Mouse (Mus musculus) CH12.LX (cell line): ENCODE measurements around the gene E2f2. TPM values are rescaled to one million over a fixed set of nuclear protein-coding genes. Genes with fewer than 3 reads are reported as not detected.
A peak's percentile ranks its signal among the peaks of the same experiment; 100 is the strongest.

Source experiments
- DNase-seq: peaks from one replicate; pipeline ENCODE4 v3.0.0-alpha.2; 2013; ENCODE audit errors: extremely low read depth
- H3K27ac ChIP-seq: 2 replicates; pipeline ENCODE4 v1.5.1; 2012; ENCODE audit warnings: low read depth, mild to moderate bottlenecking, control low read depth, moderate library complexity; ENCODE audit not compliant: insufficient read depth
- H3K27me3 ChIP-seq: replicated peaks from 2 replicates; pipeline ENCODE3; 2012; ENCODE audit warnings: inconsistent platforms
- H3K36me3 ChIP-seq, 2 experiments: replicated peaks in 1 of 2; 2 replicates each; pipeline versions ENCODE3 to v1.6.1; 2012; ENCODE audit warnings: inconsistent platforms in 1 of 2, low read length in 1 of 2, mild to moderate bottlenecking in 1 of 2, mixed read lengths in 1 of 2, moderate library complexity in 1 of 2; ENCODE audit not compliant: control insufficient read depth in 1 of 2, insufficient read depth in 1 of 2
- H3K4me1 ChIP-seq, 2 experiments: 2 replicates each; pipeline ENCODE4 v1.6.1; 2012; ENCODE audit warnings: inconsistent platforms in 1 of 2, moderate library complexity in 1 of 2; ENCODE audit not compliant: insufficient read depth in 2 of 2, control insufficient read depth in 1 of 2
- H3K4me2 ChIP-seq: 2 replicates; pipeline ENCODE4 v1.6.1; 2012; ENCODE audit warnings: low read depth, mild to moderate bottlenecking, control low read depth; ENCODE audit not compliant: poor library complexity, insufficient read depth, severe bottlenecking
- H3K4me3 ChIP-seq, 3 experiments: fragments of 150-350 bp in 1 of 3; sonication (generic) in 1 of 3; replicated peaks in 1 of 3; 2 replicates each; pipeline versions ENCODE3 to v1.5.1; 2011 to 2012; ENCODE audit warnings: low read depth in 2 of 3, low read length in 2 of 3, mild to moderate bottlenecking in 2 of 3, moderate library complexity in 2 of 3, control low read depth in 1 of 3, improper control_type of control experiment in 1 of 3, inconsistent platforms in 1 of 3, mixed read lengths in 1 of 3; ENCODE audit not compliant: poor library complexity in 1 of 3
- H3K79me2 ChIP-seq: replicated peaks from 2 replicates; pipeline ENCODE4 v1.6.1; 2012; ENCODE audit warnings: mild to moderate bottlenecking, moderate library complexity; ENCODE audit not compliant: control insufficient read depth, poor library complexity, insufficient read depth, severe bottlenecking; ENCODE audit errors: extremely low read depth
- H3K9ac ChIP-seq: 2 replicates; pipeline ENCODE4 v1.6.1; 2012; ENCODE audit warnings: low read depth, mild to moderate bottlenecking, control low read depth, moderate library complexity; ENCODE audit not compliant: insufficient read depth
- H3K9me3 ChIP-seq: replicated peaks from 2 replicates; pipeline ENCODE3; 2012; ENCODE audit warnings: low read length, inconsistent platforms, mixed read lengths
- CHD2 ChIP-seq: IDR thresholded peaks from 2 replicates; pipeline ENCODE4 v1.6.1; 2011; ENCODE audit warnings: low read length, improper control_type of control experiment
- CTCF ChIP-seq, 2 experiments: IDR thresholded peaks in 1 of 2; conservative IDR thresholded peaks in 1 of 2; 2 replicates each; pipeline ENCODE4 v1.5.1; 2011 to 2012; ENCODE audit warnings: low read depth in 2 of 2, low read length in 2 of 2, improper control_type of control experiment in 1 of 2, inconsistent platforms in 1 of 2, mild to moderate bottlenecking in 1 of 2, moderate library complexity in 1 of 2
- E2F4 ChIP-seq: IDR thresholded peaks from 2 replicates; pipeline ENCODE4 v1.6.1; 2011; ENCODE audit warnings: low read depth, low read length, improper control_type of control experiment; ENCODE audit not compliant: insufficient replicate concordance
- GABPA ChIP-seq: IDR thresholded peaks from 2 replicates; pipeline ENCODE4 v1.6.1; 2012; ENCODE audit warnings: low read depth, low read length, improper control_type of control experiment, inconsistent platforms; ENCODE audit not compliant: insufficient replicate concordance
- IRF4 ChIP-seq: IDR thresholded peaks from 2 replicates; pipeline ENCODE4 v1.6.1; 2014; ENCODE audit warnings: low read depth, mild to moderate bottlenecking, inconsistent platforms, low read length, improper control_type of control experiment
- JUN ChIP-seq: IDR thresholded peaks from 2 replicates; pipeline ENCODE4 v1.6.1; 2011; ENCODE audit warnings: low read depth, mild to moderate bottlenecking, low read length, improper control_type of control experiment, moderate library complexity; ENCODE audit not compliant: insufficient read depth
- MAX ChIP-seq: IDR thresholded peaks from 2 replicates; pipeline ENCODE4 v1.6.1; 2011; ENCODE audit warnings: low read length, improper control_type of control experiment
- NRF1 ChIP-seq: IDR thresholded peaks from 2 replicates; pipeline ENCODE4 v1.6.1; 2014; ENCODE audit warnings: low read depth, mild to moderate bottlenecking, inconsistent platforms, low read length, improper control_type of control experiment, moderate library complexity
- RAD21 ChIP-seq: IDR thresholded peaks from 2 replicates; pipeline ENCODE4 v1.6.1; 2011; ENCODE audit warnings: low read depth, mild to moderate bottlenecking, low read length, improper control_type of control experiment, moderate library complexity
- RCOR1 ChIP-seq: conservative IDR thresholded peaks from 2 replicates; pipeline ENCODE4 v1.6.1; 2012; ENCODE audit warnings: low read depth, mild to moderate bottlenecking, inconsistent platforms, low read length, improper control_type of control experiment
- SMC3 ChIP-seq: IDR thresholded peaks from 2 replicates; pipeline ENCODE4 v1.6.1; 2011; ENCODE audit warnings: low read depth, low read length, improper control_type of control experiment
- UBTF ChIP-seq: IDR thresholded peaks from 2 replicates; pipeline ENCODE4 v1.6.1; 2012; ENCODE audit warnings: low read depth, mild to moderate bottlenecking, inconsistent platforms, low read length, improper control_type of control experiment, moderate library complexity
- ZC3H11A ChIP-seq: IDR thresholded peaks from 2 replicates; pipeline ENCODE4 v1.6.1; 2012; ENCODE audit warnings: low read depth, mild to moderate bottlenecking, inconsistent platforms, low read length, improper control_type of control experiment
- ZMIZ1 ChIP-seq: IDR thresholded peaks from 2 replicates; pipeline ENCODE4 v1.6.1; 2012; ENCODE audit warnings: low read depth, mild to moderate bottlenecking, inconsistent platforms, low read length, improper control_type of control experiment
- dilution Hi-C: fragments of 300-500 bp; cut with MboI; formaldehyde crosslinking; loops from 2 replicates; pipeline ENCODE4 v1.14.3; 2020; ENCODE audit warnings: low sequenced_read_pairs; ENCODE audit not compliant: extremely low pct_unique_long_range_greater_than_20kb, extremely low pct_ligation_motif_present
- in situ Hi-C: fragments of 300-500 bp; cut with MboI; formaldehyde crosslinking; loops from 3 replicates; pipeline ENCODE4 v1.14.3; 2019; ENCODE audit warnings: low sequenced_read_pairs, low pct_ligation_motif_present, low pct_unique_long_range_greater_than_20kb, mixed read lengths
- polyA plus RNA-seq: library from polyadenylated mRNA; unstranded; fragments of >175 nt; gene quantifications from 2 replicates; pipeline ENCODE4 v1.2.1, GENCODE M21; 2012; ENCODE audit warnings: low read depth; ENCODE audit not compliant: insufficient read length
- total RNA-seq, 2 experiments: library from RNA; depleted of rRNA; stranded (reverse); fragments of 300-350 nt in 1 of 2; fragments of >200 nt in 1 of 2; gene quantifications; 2 replicates each; pipeline ENCODE4 v1.2.3; 2012 to 2014

The E2f2 gene
- total and polyA plus RNA-seq, 3 experiments, result 3.9 to 7.2 (median 4.4) TPM

GRCm38 (mm10) chr4:136238669-136239068, 66.5 kb downstream of the E2f2 start:
- Histone ChIP-seq H3K36me3 (no peaks in the 10 kb centered on the region), H3K9me3 (peaks cover 10% of the 10 kb centered on the region), H3K4me1 (peaks cover 0 to 6% of the 10 kb centered on the region in 2 experiments; a peak in 1 of 4 replicates), H3K4me3 (no peak overlapping the region), H3K4me2 (no peak overlapping the region), H3K27ac (no peak overlapping the region), H3K79me2 (no peaks in the 10 kb centered on the region), H3K27me3 (peaks cover 79% of the 10 kb centered on the region), H3K9ac (no peak overlapping the region)
- no peak for DNase-seq
- no peak for TF ChIP-seq CHD2
- no peak for TF ChIP-seq IRF4
- no peak for TF ChIP-seq JUN
- in situ Hi-C loops, result loop anchor here (25.0 kb wide), 1 partner anchor 374 kb away; the partner anchor contains the start of genes Kdm1a, Lactbl1 and Tex46
- dilution Hi-C loops, result no loop called here

GRCm38 (mm10) chr4:136239111-136239510, 66.9 kb downstream of the E2f2 start:
- Histone ChIP-seq H3K9me3 (peaks cover 10% of the 10 kb centered on the region), H3K4me3 (no peak overlapping the region), H3K79me2 (no peaks in the 10 kb centered on the region), H3K27ac (no peak overlapping the region), H3K4me2 (no peak overlapping the region), H3K4me1 (peaks cover 0 to 6% of the 10 kb centered on the region in 2 experiments; a peak in 1 of 4 replicates), H3K9ac (no peak overlapping the region), H3K36me3 (no peaks in the 10 kb centered on the region), H3K27me3 (peaks cover 79% of the 10 kb centered on the region)
- dilution Hi-C loops (no loop called here), in situ Hi-C loops (loop anchor here (25.0 kb wide), 1 partner anchor 373 kb away; the partner anchor contains the start of genes Kdm1a, Lactbl1 and Tex46)
- DNase-seq, result no peak
- TF ChIP-seq ZMIZ1 (no peak), UBTF (no peak), GABPA (no peak), NRF1 (no peak), CTCF (conservative IDR thresholded peaks at IDR 0.05 in 1 of 2, IDR thresholded peaks at IDR 0.05 in 1 of 2; ENCODE audit: low read depth in 2 of 2, low read length in 2 of 2) (no peak), ZC3H11A (no peak), RCOR1 (no peak), MAX (no peak), E2F4 (no peak)

- Histone ChIP-seq H3K9me3 (peaks cover 10% of the 10 kb centered on the region), H3K4me1 (peaks cover 0 to 6% of the 10 kb centered on the region in 2 experiments; a peak in 1 of 4 replicates), H3K4me2 (no peak overlapping the region), H3K27ac (no peak overlapping the region), H3K79me2 (no peaks in the 10 kb centered on the region), H3K36me3 (no peaks in the 10 kb centered on the region), H3K27me3 (peaks cover 79% of the 10 kb centered on the region), H3K4me3 (no peak overlapping the region), H3K9ac (no peak overlapping the region)
- peak; percentile 75 for DNase-seq
- in situ Hi-C loops, result loop anchor here (5.0 to 25.0 kb wide), 2 partner anchors 32 to 373 kb away; partner anchors contain the start of genes Asap3, Kdm1a, Lactbl1 and Tex46
- TF ChIP-seq ZMIZ1 (no peak), IRF4 (0 out of 2 replicates have a peak, but pooled peaks have one; percentile 16), RAD21 (peak; percentile 17), CTCF (conservative IDR thresholded peaks at IDR 0.05 in 1 of 2, IDR thresholded peaks at IDR 0.05 in 1 of 2; ENCODE audit: low read depth in 2 of 2, low read length in 2 of 2) (peak; percentile 47 to 69), SMC3 (peak; percentile 62)
- dilution Hi-C loops, result no loop called here
Observed at GRCm38 (mm10) chr4:136239622-136240021, 67.4 kb downstream of the E2f2 start.
